ENCODE assay signal across 8 mouse cellular contexts in genomic region chr6:115252099-115252873, GRCm38 (mm10). TPM values are rescaled to one million over a fixed set of nuclear protein-coding genes. Genes with fewer than 3 reads are reported as not detected.
DNase-seq lines count a peak whose midpoint lies in the region; ATAC-seq lines count a peak whose summit lies in the region.

Gene Timp4, minus strand, starts transcription at chr6:115252205.

- no peaks in the 10 kb centered on the region for H3K27me3 ChIP-seq in hindbrain, embryonic 14.5 days (ENCODE audit: control insufficient read depth, insufficient read depth, low read length)
- peaks cover 28% of the 10 kb centered on the region for H3K27me3 ChIP-seq in midbrain, embryonic 10.5 days (ENCODE audit: low read depth, poor library complexity, severe bottlenecking)

- H3K4me1 ChIP-seq in hindbrain, embryonic 14.5 days (replicated peaks; ENCODE audit: control insufficient read depth, insufficient read depth, low read length): no peaks in the 10 kb centered on the region
- peaks cover 31% of the 10 kb centered on the region for H3K4me1 ChIP-seq in midbrain, embryonic 10.5 days

- peak within 1 kb of the TSS; percentile 35 for H3K27ac ChIP-seq in hindbrain, embryonic 14.5 days
- H3K27ac ChIP-seq in midbrain, embryonic 10.5 days (replicated peaks): peak within 1 kb of the TSS; percentile 33; the same call in 1 of the 2 replicates

- peak within 1 kb of the TSS; percentile 32 for H3K4me2 ChIP-seq in hindbrain, embryonic 14.5 days (replicated peaks)

- DNase-seq in cerebellum, adult 11-12 months: no peak
- DNase-seq in retina, postnatal 1 day: peak; percentile 38
- DNase-seq in retina, embryonic 14.5 days (ENCODE audit: low spot score): no peak
- peak; percentile 30 for DNase-seq in hindbrain, embryonic 14.5 days (ENCODE audit: low spot score)
- no peak for DNase-seq in midbrain, embryonic 10.5 days (ENCODE audit: low spot score)
- DNase-seq in right cerebral cortex, adult 2 months (ENCODE audit: low spot score in 2 of 2): no peak
- DNase-seq in urinary bladder, postnatal 4 days (ENCODE audit: low spot score in 2 of 2): no peak

- no peaks in the 10 kb centered on the region for H3K36me3 ChIP-seq in hindbrain, embryonic 14.5 days (replicated peaks; ENCODE audit: control insufficient read depth, insufficient read depth)
- no peaks in the 10 kb centered on the region for H3K36me3 ChIP-seq in midbrain, embryonic 10.5 days

- no peak within 1 kb of the TSS for H3K9ac ChIP-seq in hindbrain, embryonic 14.5 days

- 0 out of 2 replicates have a peak, but pooled peaks have one; percentile 20 for ATAC-seq in cerebellum, adult (ENCODE audit: insufficient number of reproducible peaks, low FRiP score, low TSS enrichment)
- ATAC-seq in hindbrain, embryonic 14.5 days (ENCODE audit: low FRiP score): peak; percentile 68; the same call in 1 of the 2 replicates

- WGBS in hindbrain, embryonic 14.5 days: 15% methylated on average over 7 of the region's 10 CpGs
- 20% methylated on average over 8 of the region's 10 CpGs for WGBS in midbrain, embryonic 10.5 days

- H3K4me3 ChIP-seq in hindbrain, embryonic 14.5 days (replicated peaks; ENCODE audit: low read length): peak within 1 kb of the TSS; percentile 6; the same call in 1 of the 2 replicates
- peak within 1 kb of the TSS; percentile 26 for H3K4me3 ChIP-seq in midbrain, embryonic 10.5 days

- no peaks in the 10 kb centered on the region for H3K9me3 ChIP-seq in hindbrain, embryonic 14.5 days (ENCODE audit: control insufficient read depth, low read length)
- no peaks in the 10 kb centered on the region for H3K9me3 ChIP-seq in midbrain, embryonic 10.5 days (replicated peaks)

RNA-seq across cellular contexts. Expression of gene Timp4, which starts in this region (rescaled TPM):
- 19.6 and 24.9 TPM in 2 replicates for polyA plus RNA-seq in hindbrain, embryonic 14.5 days (2014; fragmentation: Nextera tagmentation; extraction: Ambion mirVana)
- 0.06 and 0.12 TPM in 2 replicates for polyA plus RNA-seq in midbrain, embryonic 10.5 days (2016; fragmentation: Nextera tagmentation; extraction: Ambion mirVana)

Comparison
In these comparisons a context has a peak if more than half of its experiments do, and no peak if none do; other contexts are left out.
1. RNA of gene Timp4 (polyA plus RNA-seq): 19.6 to 24.9 TPM in hindbrain, embryonic 14.5 days; 0.06 to 0.12 TPM in midbrain, embryonic 10.5 days; every median in the first group is over 10 times any median in the second.
2. DNase-seq: peak in retina, postnatal 1 day (single experiment) and hindbrain, embryonic 14.5 days (single experiment); none in cerebellum, adult 11-12 months (single experiment), retina, embryonic 14.5 days (single experiment), midbrain, embryonic 10.5 days (single experiment), right cerebral cortex, adult 2 months (0 of 2) and urinary bladder, postnatal 4 days (0 of 2).